Mouse (Mus musculus): ENCODE data around the gene Kdm7a. TPM values are rescaled to one million over a fixed set of nuclear protein-coding genes. Genes with fewer than 3 reads are reported as not detected.

The Kdm7a gene
- polyA plus RNA-seq, 2 experiments, result 6.7 to 9.1 TPM

GRCm38 (mm10) chr6:39243511-39243961 lies 36.9 kb upstream of the Kdm7a start:
- H3K4me3 ChIP-seq (ENCODE audit: insufficient read depth in 1 of 2, low read depth in 2 of 2, low read length in 2 of 2), result no peak overlapping the region
- DNase-seq (ENCODE audit: low read depth in 3 of 3, low spot score in 3 of 3) (no peak), ATAC-seq (ENCODE audit: insufficient read depth) (no peak)
- no peak for TF ChIP-seq CTCF (IDR thresholded peaks at IDR 0.05; ENCODE audit: low read depth)
- no peak for TF ChIP-seq EP300 (IDR thresholded peaks at IDR 0.05; ENCODE audit: low read depth)
- no peak overlapping the region for H3K4me2 ChIP-seq (ENCODE audit: low read depth)
- no peaks in the 10 kb centered on the region for H3K27me3 ChIP-seq (ENCODE audit: control insufficient read depth, insufficient read depth, low read length)
- H3K4me1 ChIP-seq (replicated peaks; ENCODE audit: control insufficient read depth in 2 of 2, insufficient read depth in 2 of 2, low read length in 1 of 2), result peaks cover 0 to 2% of the 10 kb centered on the region in 2 experiments; a peak in 1 of 4 replicates
- no peaks in the 10 kb centered on the region for H3K36me3 ChIP-seq (replicated peaks; ENCODE audit: control insufficient read depth, insufficient read depth, low read depth)
- H3K9ac ChIP-seq (replicated peaks), result no peak overlapping the region
- 67% methylated on average over 8 of the region's 8 CpGs for WGBS (ENCODE audit: insufficient replicate concordance)
- no peaks in the 10 kb centered on the region for H3K9me3 ChIP-seq (ENCODE audit: control insufficient read depth, low read length)
- H3K27ac ChIP-seq, result no peak overlapping the region

GRCm38 (mm10) chr6:39242718-39243471 lies 36.3 kb upstream of the Kdm7a start:
- 63% methylated on average over 8 of the region's 8 CpGs for WGBS (ENCODE audit: insufficient replicate concordance)
- ATAC-seq (ENCODE audit: insufficient read depth), result no peak
- TF ChIP-seq EP300 (IDR thresholded peaks at IDR 0.05; ENCODE audit: low read depth) (no peak), CTCF (IDR thresholded peaks at IDR 0.05; ENCODE audit: low read depth) (no peak)
- Histone ChIP-seq H3K9ac (replicated peaks) (no peak overlapping the region), H3K27me3 (ENCODE audit: control insufficient read depth, insufficient read depth, low read length) (no peaks in the 10 kb centered on the region), H3K27ac (no peak overlapping the region), H3K36me3 (replicated peaks; ENCODE audit: control insufficient read depth, insufficient read depth, low read depth) (no peaks in the 10 kb centered on the region), H3K4me1 (replicated peaks; ENCODE audit: control insufficient read depth in 2 of 2, insufficient read depth in 2 of 2, low read length in 1 of 2) (peaks cover 0 to 2% of the 10 kb centered on the region in 2 experiments; a peak in 1 of 4 replicates), H3K4me2 (ENCODE audit: low read depth) (no peak overlapping the region), H3K4me3 (ENCODE audit: insufficient read depth in 1 of 2, low read depth in 2 of 2, low read length in 2 of 2) (no peak overlapping the region), H3K9me3 (ENCODE audit: control insufficient read depth, low read length) (no peaks in the 10 kb centered on the region)
- no peak for DNase-seq (ENCODE audit: low read depth in 3 of 3, low spot score in 3 of 3)

- Histone ChIP-seq H3K9ac (replicated peaks) (no peak overlapping the region), H3K27ac (no peak overlapping the region), H3K4me3 (ENCODE audit: insufficient read depth in 1 of 2, low read depth in 2 of 2, low read length in 2 of 2) (no peak overlapping the region), H3K4me2 (ENCODE audit: low read depth) (no peak overlapping the region), H3K27me3 (ENCODE audit: control insufficient read depth, insufficient read depth, low read length) (no peaks in the 10 kb centered on the region), H3K36me3 (replicated peaks; ENCODE audit: control insufficient read depth, insufficient read depth, low read depth) (no peaks in the 10 kb centered on the region), H3K4me1 (replicated peaks; ENCODE audit: control insufficient read depth in 2 of 2, insufficient read depth in 2 of 2, low read length in 1 of 2) (peaks cover 0 to 2% of the 10 kb centered on the region in 2 experiments; a peak in 1 of 4 replicates), H3K9me3 (ENCODE audit: control insufficient read depth, low read length) (no peaks in the 10 kb centered on the region)
- TF ChIP-seq CTCF (IDR thresholded peaks at IDR 0.05; ENCODE audit: low read depth) (no peak), EP300 (IDR thresholded peaks at IDR 0.05; ENCODE audit: low read depth) (no peak)
- WGBS (ENCODE audit: insufficient replicate concordance), result 57% methylated on average over 4 of the region's 4 CpGs
- DNase-seq (ENCODE audit: low read depth in 3 of 3, low spot score in 3 of 3) (no peak), ATAC-seq (ENCODE audit: insufficient read depth) (no peak)
These were observed 34.9 kb upstream of the Kdm7a start for GRCm38 (mm10) chr6:39241421-39241891.

- peaks cover 0 to 2% of the 10 kb centered on the region in 2 experiments; a peak in 1 of 4 replicates for H3K4me1 ChIP-seq (replicated peaks; ENCODE audit: control insufficient read depth in 2 of 2, insufficient read depth in 2 of 2, low read length in 1 of 2)
- TF ChIP-seq EP300 (IDR thresholded peaks at IDR 0.05; ENCODE audit: low read depth) (no peak), CTCF (IDR thresholded peaks at IDR 0.05; ENCODE audit: low read depth) (no peak)
- DNase-seq (ENCODE audit: low read depth in 3 of 3, low spot score in 3 of 3), result no peak
- no peak overlapping the region for H3K4me2 ChIP-seq (ENCODE audit: low read depth)
- H3K9ac ChIP-seq (replicated peaks), result no peak overlapping the region
- H3K27me3 ChIP-seq (ENCODE audit: control insufficient read depth, insufficient read depth, low read length), result no peaks in the 10 kb centered on the region
- H3K36me3 ChIP-seq (replicated peaks; ENCODE audit: control insufficient read depth, insufficient read depth, low read depth), result no peaks in the 10 kb centered on the region
- no peak overlapping the region for H3K4me3 ChIP-seq (ENCODE audit: insufficient read depth in 1 of 2, low read depth in 2 of 2, low read length in 2 of 2)
- H3K9me3 ChIP-seq (ENCODE audit: control insufficient read depth, low read length), result no peaks in the 10 kb centered on the region
- no peak for ATAC-seq (ENCODE audit: insufficient read depth)
- no peak overlapping the region for H3K27ac ChIP-seq
- WGBS (ENCODE audit: insufficient replicate concordance), result 59% methylated on average over 3 of the region's 3 CpGs
These were observed 34.4 kb upstream of the Kdm7a start for GRCm38 (mm10) chr6:39240956-39241355.

GRCm38 (mm10) chr6:39237887-39238286 lies 31.3 kb upstream of the Kdm7a start:
- WGBS (ENCODE audit: insufficient replicate concordance), result 30% methylated on average over 3 of the region's 3 CpGs
- no peak for TF ChIP-seq CTCF (IDR thresholded peaks at IDR 0.05; ENCODE audit: low read depth)
- no peak for TF ChIP-seq EP300 (IDR thresholded peaks at IDR 0.05; ENCODE audit: low read depth)
- no peak for ATAC-seq (ENCODE audit: insufficient read depth)
- DNase-seq (ENCODE audit: low read depth in 3 of 3, low spot score in 3 of 3), result no peak
- Histone ChIP-seq H3K36me3 (replicated peaks; ENCODE audit: control insufficient read depth, insufficient read depth, low read depth) (no peaks in the 10 kb centered on the region), H3K4me3 (ENCODE audit: insufficient read depth in 1 of 2, low read depth in 2 of 2, low read length in 2 of 2) (no peak overlapping the region), H3K4me1 (replicated peaks; ENCODE audit: control insufficient read depth in 2 of 2, insufficient read depth in 2 of 2, low read length in 1 of 2) (peaks cover 0 to 2% of the 10 kb centered on the region in 2 experiments; a peak in 1 of 4 replicates), H3K9ac (replicated peaks) (no peak overlapping the region), H3K9me3 (ENCODE audit: control insufficient read depth, low read length) (no peaks in the 10 kb centered on the region), H3K27me3 (ENCODE audit: control insufficient read depth, insufficient read depth, low read length) (no peaks in the 10 kb centered on the region), H3K27ac (no peak overlapping the region), H3K4me2 (ENCODE audit: low read depth) (no peak overlapping the region)

Data from liver, embryonic 14.5 days (tissue).